Mouse (Mus musculus) liver, postnatal 0 days (tissue): ENCODE results near the gene Rplp0.

Experiments
- CTCF ChIP-seq: sonication (generic); IDR thresholded peaks from 2 replicates; pipeline ENCODE4 v1.5.1; 2016; ENCODE audit warnings: antibody characterized with exemption, low read depth
- EP300 ChIP-seq: IDR thresholded peaks from 2 replicates; pipeline ENCODE4 v1.6.1; 2016; ENCODE audit warnings: antibody characterized with exemption, low read depth, mild to moderate bottlenecking

- TF ChIP-seq CTCF (no peak), EP300 (no peak)
These were observed 12.7 kb upstream of the Rplp0 start for GRCm38 (mm10) chr5:115546536-115546935.
